Mouse (Mus musculus): Measurements from ENCODE around the gene Fam184a. TPM values are rescaled to one million over a fixed set of nuclear protein-coding genes. Genes with fewer than 3 reads are reported as not detected.
"Not testable (repeated sequence)": the region's sequence is repeated elsewhere in the genome, so short reads cannot be mapped to it uniquely, and the experiment has no call there.

Gene Fam184a
- polyA plus RNA-seq, 1 experiment, result not detected

- Histone ChIP-seq H3K27ac (ENCODE audit: insufficient read depth, low read depth, low read length) (no peak overlapping the region), H3K4me3 (ENCODE audit: insufficient read depth, low read length) (no peak overlapping the region), H3K4me1 (ENCODE audit: control insufficient read depth, insufficient read depth, low read length) (no peaks in the 10 kb centered on the region)
- TF ChIP-seq CTCF (IDR thresholded peaks at IDR 0.05; ENCODE audit: low read depth, low read length), result no peak
- no peak for TF ChIP-seq POLR2A (IDR thresholded peaks at IDR 0.05; ENCODE audit: borderline replicate concordance, low read depth, low read length)
Measured at GRCm38 (mm10) chr10:53650683-53651082, 100.2 kb downstream of the Fam184a start.

GRCm38 (mm10) chr10:53641507-53641906 lies 109.4 kb downstream of the Fam184a start:
- no peak overlapping the region for H3K27ac ChIP-seq (ENCODE audit: insufficient read depth, low read depth, low read length)
- H3K4me1 ChIP-seq (ENCODE audit: control insufficient read depth, insufficient read depth, low read length), result no peaks in the 10 kb centered on the region
- no peak for TF ChIP-seq POLR2A (IDR thresholded peaks at IDR 0.05; ENCODE audit: borderline replicate concordance, low read depth, low read length)
- no peak overlapping the region for H3K4me3 ChIP-seq (ENCODE audit: insufficient read depth, low read length)

- no peak overlapping the region for H3K4me3 ChIP-seq (ENCODE audit: insufficient read depth, low read length)
- peaks cover 9% of the 10 kb centered on the region for H3K4me1 ChIP-seq (ENCODE audit: control insufficient read depth, insufficient read depth, low read length)
- no peak for TF ChIP-seq POLR2A (IDR thresholded peaks at IDR 0.05; ENCODE audit: borderline replicate concordance, low read depth, low read length)
- no peak for TF ChIP-seq CTCF (IDR thresholded peaks at IDR 0.05; ENCODE audit: low read depth, low read length)
- no peak overlapping the region for H3K27ac ChIP-seq (ENCODE audit: insufficient read depth, low read depth, low read length)
Measured at GRCm38 (mm10) chr10:53635246-53635971, 115.5 kb downstream of the Fam184a start.

GRCm38 (mm10) chr10:53634160-53634559 lies 116.8 kb downstream of the Fam184a start:
- TF ChIP-seq POLR2A (IDR thresholded peaks at IDR 0.05; ENCODE audit: borderline replicate concordance, low read depth, low read length) (no peak), CTCF (IDR thresholded peaks at IDR 0.05; ENCODE audit: low read depth, low read length) (no peak)
- no peak overlapping the region for H3K4me3 ChIP-seq (ENCODE audit: insufficient read depth, low read length)
- peaks cover 10% of the 10 kb centered on the region for H3K4me1 ChIP-seq (ENCODE audit: control insufficient read depth, insufficient read depth, low read length)
- no peak overlapping the region for H3K27ac ChIP-seq (ENCODE audit: insufficient read depth, low read depth, low read length)

- H3K27ac ChIP-seq (ENCODE audit: insufficient read depth, low read depth, low read length), result peak within 1 kb of the TSS; percentile 90
- not testable (repeated sequence) for H3K4me1 ChIP-seq (ENCODE audit: control insufficient read depth, insufficient read depth, low read length)
- H3K4me3 ChIP-seq (ENCODE audit: insufficient read depth, low read length), result peak within 1 kb of the TSS; percentile 99
Measured at GRCm38 (mm10) chr10:53630339-53630738, 120.6 kb downstream of the Fam184a start, which contains the start of gene Mcm9. Gene Mcm9, minus strand, starts transcription at chr10:53630439.

GRCm38 (mm10) chr10:53629918-53630250 lies 121.0 kb downstream of the Fam184a start:
- Histone ChIP-seq H3K4me1 (ENCODE audit: control insufficient read depth, insufficient read depth, low read length) (peaks cover 6% of the 10 kb centered on the region; the same call in 1 of the 2 replicates), H3K4me3 (ENCODE audit: insufficient read depth, low read length) (peak overlapping the region; percentile 99), H3K27ac (ENCODE audit: insufficient read depth, low read depth, low read length) (peak overlapping the region; percentile 90)
- TF ChIP-seq POLR2A (IDR thresholded peaks at IDR 0.05; ENCODE audit: borderline replicate concordance, low read depth, low read length), result no peak

- TF ChIP-seq POLR2A (IDR thresholded peaks at IDR 0.05; ENCODE audit: borderline replicate concordance, low read depth, low read length) (peak; percentile 18; the same call in 1 of the 2 replicates), CTCF (IDR thresholded peaks at IDR 0.05; ENCODE audit: low read depth, low read length) (no peak)
- peak overlapping the region; percentile 99 for H3K4me3 ChIP-seq (ENCODE audit: insufficient read depth, low read length)
- peaks cover 6% of the 10 kb centered on the region; the same call in 1 of the 2 replicates for H3K4me1 ChIP-seq (ENCODE audit: control insufficient read depth, insufficient read depth, low read length)
- H3K27ac ChIP-seq (ENCODE audit: insufficient read depth, low read depth, low read length), result peak overlapping the region; percentile 90
Measured at GRCm38 (mm10) chr10:53629247-53629917, 121.5 kb downstream of the Fam184a start.

GRCm38 (mm10) chr10:53615850-53616616 lies 134.9 kb downstream of the Fam184a start:
- Histone ChIP-seq H3K4me3 (ENCODE audit: insufficient read depth, low read length) (peak overlapping the region; percentile 38), H3K27ac (ENCODE audit: insufficient read depth, low read depth, low read length) (peak overlapping the region; percentile 77), H3K4me1 (ENCODE audit: control insufficient read depth, insufficient read depth, low read length) (peaks cover 26% of the 10 kb centered on the region)
- no peak for TF ChIP-seq POLR2A (IDR thresholded peaks at IDR 0.05; ENCODE audit: borderline replicate concordance, low read depth, low read length)
- no peak for TF ChIP-seq CTCF (IDR thresholded peaks at IDR 0.05; ENCODE audit: low read depth, low read length)

GRCm38 (mm10) chr10:53613955-53614354 lies 137.0 kb downstream of the Fam184a start:
- peaks cover 26% of the 10 kb centered on the region for H3K4me1 ChIP-seq (ENCODE audit: control insufficient read depth, insufficient read depth, low read length)
- H3K27ac ChIP-seq (ENCODE audit: insufficient read depth, low read depth, low read length), result no peak overlapping the region
- TF ChIP-seq POLR2A (IDR thresholded peaks at IDR 0.05; ENCODE audit: borderline replicate concordance, low read depth, low read length) (no peak), CTCF (IDR thresholded peaks at IDR 0.05; ENCODE audit: low read depth, low read length) (no peak)
- H3K4me3 ChIP-seq (ENCODE audit: insufficient read depth, low read length), result no peak overlapping the region

GRCm38 (mm10) chr10:53612172-53612571 lies 138.8 kb downstream of the Fam184a start:
- no peak overlapping the region for H3K27ac ChIP-seq (ENCODE audit: insufficient read depth, low read depth, low read length)
- no peak for TF ChIP-seq CTCF (IDR thresholded peaks at IDR 0.05; ENCODE audit: low read depth, low read length)
- TF ChIP-seq POLR2A (IDR thresholded peaks at IDR 0.05; ENCODE audit: borderline replicate concordance, low read depth, low read length), result no peak

More at GRCm38 (mm10) chr10:53612172-53612571, 138.8 kb downstream of the Fam184a start:
- Histone ChIP-seq H3K4me1 (ENCODE audit: control insufficient read depth, insufficient read depth, low read length) (peaks cover 24% of the 10 kb centered on the region), H3K4me3 (ENCODE audit: insufficient read depth, low read length) (no peak overlapping the region)

Data from bone marrow macrophage, adult 2 months (primary cell).